In genomic region chr7:88252129-88252528, GRCm38 (mm10) we compare ENCODE assay signal across 21 mouse cellular contexts.
"Had no signal": no experiment of that assay in that cellular context is flagged by ENCODE, and none has a peak within 500 bp of the region (broad histone marks: within the 10 kb centered on the region; RNA-seq: fewer than 3 reads in every experiment).

No protein-coding gene starts in this region.

- H3K4me3 ChIP-seq: liver, embryonic 12.5 days; midbrain, embryonic 10.5 days; midbrain, embryonic 12.5 days; myocyte; neural tube, embryonic 13.5 days; neural tube, embryonic 15.5 days; stomach, embryonic 15.5 days had no signal

- DNase-seq: lung, adult 18-20 months; lung, embryonic 14.5 days; lung, postnatal 10 days; midbrain, embryonic 14.5 days; retina, postnatal 1 day; right cerebral cortex, adult 18-20 months; right cerebral cortex, postnatal 25 days; right cerebral cortex, postnatal 4 days; spleen, adult 18-20 months; thymus, adult 2 months; thymus, postnatal 25 days had no signal

- H3K4me1 ChIP-seq: liver, embryonic 12.5 days; midbrain, embryonic 10.5 days; midbrain, embryonic 12.5 days; neural tube, embryonic 13.5 days; neural tube, embryonic 15.5 days; stomach, embryonic 15.5 days had no signal

- H3K27ac ChIP-seq: liver, embryonic 12.5 days; liver, embryonic 14.5 days; midbrain, embryonic 10.5 days; midbrain, embryonic 12.5 days; neural tube, embryonic 13.5 days; neural tube, embryonic 15.5 days; stomach, embryonic 15.5 days; stomach, postnatal 0 days had no signal

- H3K27me3 ChIP-seq: liver, embryonic 12.5 days; midbrain, embryonic 12.5 days; neural tube, embryonic 13.5 days; neural tube, embryonic 15.5 days; stomach, embryonic 15.5 days had no signal

- H3K9me3 ChIP-seq: liver, embryonic 12.5 days; midbrain, embryonic 12.5 days; neural tube, embryonic 13.5 days; neural tube, embryonic 15.5 days; stomach, embryonic 15.5 days had no signal

- H3K36me3 ChIP-seq: liver, embryonic 12.5 days; midbrain, embryonic 10.5 days; midbrain, embryonic 12.5 days; neural tube, embryonic 13.5 days; neural tube, embryonic 15.5 days; stomach, embryonic 15.5 days had no signal

- ATAC-seq: liver, embryonic 12.5 days; midbrain, embryonic 16.5 days had no signal

- H3K9ac ChIP-seq: liver, embryonic 12.5 days; liver, embryonic 14.5 days; lung, embryonic 14.5 days; midbrain, embryonic 12.5 days; neural tube, embryonic 13.5 days; neural tube, embryonic 15.5 days; stomach, embryonic 15.5 days had no signal

- H3K4me2 ChIP-seq: liver, embryonic 12.5 days; lung, embryonic 14.5 days; midbrain, embryonic 12.5 days; neural tube, embryonic 13.5 days; neural tube, embryonic 15.5 days; stomach, embryonic 15.5 days had no signal
